Mouse (Mus musculus) ovary, adult 2 months (tissue): ENCODE data around the gene Olfr588-ps1. TPM values are rescaled to one million over a fixed set of nuclear protein-coding genes. Genes with fewer than 3 reads are reported as not detected.

Experiments
- polyA plus RNA-seq: library from polyadenylated mRNA; depleted of rRNA; stranded (reverse); fragments of >200 nt; gene quantifications from 2 replicates; pipeline ENCODE4 v1.2.3, GENCODE M21; 2012; rRNA removed

The Olfr588-ps1 gene
- not detected in 2 replicates for polyA plus RNA-seq

DNA sequence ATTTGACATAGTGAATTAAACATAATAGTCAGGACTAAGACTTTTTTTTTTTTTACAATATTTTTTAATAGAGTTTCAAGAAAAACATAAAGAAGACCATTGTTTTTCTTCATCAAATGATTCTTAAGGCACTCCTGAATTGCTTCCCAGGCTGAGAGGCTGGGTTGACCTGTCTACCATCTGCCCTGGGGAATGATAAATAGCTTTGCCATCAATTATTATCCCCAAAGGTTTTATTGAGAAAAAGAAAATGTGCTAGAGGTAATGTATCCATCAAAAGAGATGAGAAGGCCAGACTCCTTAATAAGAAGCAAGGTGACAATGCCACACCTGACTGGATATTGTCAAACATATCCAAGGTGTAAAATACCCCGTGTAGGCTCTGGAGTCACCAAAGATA is at the start of gene Olfr588-ps1:
TSS of gene Olfr588-ps1 (plus strand) at position 301 of the 400 bp plus-strand sequence.

DNA sequence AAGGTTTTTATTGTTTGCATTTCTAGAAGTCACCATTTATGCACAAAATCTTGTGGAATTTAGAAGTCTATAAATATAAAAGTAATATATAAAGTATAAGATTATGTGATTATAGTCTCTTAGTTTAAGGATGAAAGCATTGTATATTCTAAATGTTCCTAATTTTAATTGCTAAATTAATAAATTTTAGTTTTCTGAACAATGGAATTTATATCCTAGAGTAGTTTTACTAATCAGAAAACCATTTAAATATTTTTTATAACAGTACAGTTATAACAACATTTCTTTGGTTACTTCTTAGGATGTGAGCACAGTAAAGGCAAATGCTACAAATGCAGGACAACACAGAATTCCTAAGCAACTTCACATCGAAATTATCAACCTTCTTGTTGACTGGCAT is 43.3 kb upstream of the Olfr588-ps1 start, which contains the start of gene Olfr585:
TSS of gene Olfr585 (plus strand) at position 301 of the 400 bp plus-strand sequence.

DNA sequence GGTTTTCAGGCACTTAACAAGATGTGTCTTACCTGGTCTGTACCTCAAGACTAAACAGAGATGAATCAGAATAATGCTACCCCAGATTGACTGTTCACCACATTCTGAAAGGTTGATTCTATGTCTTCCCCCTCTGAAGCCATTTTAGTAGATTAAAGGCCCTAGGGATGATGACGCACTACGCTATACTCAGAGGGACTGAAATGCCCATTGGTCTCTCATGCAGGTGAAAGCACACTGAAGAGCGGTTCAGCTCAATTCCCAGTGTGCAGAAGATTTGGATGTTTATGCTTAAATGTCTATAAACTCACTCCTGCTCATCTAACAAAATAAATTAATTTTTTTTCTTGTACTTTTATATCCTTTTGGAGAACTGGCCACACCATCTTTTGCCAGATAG is 15.1 kb upstream of the Olfr588-ps1 start, which contains the start of gene Olfr586:
TSS of gene Olfr586 (minus strand) at position 101 of the 400 bp plus-strand sequence.

DNA sequence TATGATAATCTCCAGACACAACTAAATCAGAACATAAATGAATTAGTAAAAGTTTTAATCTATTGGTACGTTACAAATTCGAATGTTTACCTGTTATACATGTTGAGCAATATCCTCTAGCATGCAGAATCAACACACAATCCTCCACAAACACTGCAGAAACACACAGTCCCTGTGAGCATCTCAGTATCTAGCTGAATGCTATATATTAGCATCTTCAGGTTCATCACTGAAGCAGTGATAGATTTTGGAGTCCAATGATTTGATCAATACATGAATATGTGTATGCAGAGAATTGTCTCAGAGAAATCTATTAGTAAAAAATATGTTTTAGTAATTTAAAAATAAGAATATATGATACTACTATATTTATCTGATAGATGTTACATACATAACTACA is 15.6 kb downstream of the Olfr588-ps1 start, which contains the start of gene Olfr589:
TSS of gene Olfr589 (minus strand) at position 101 of the 400 bp plus-strand sequence.

DNA sequence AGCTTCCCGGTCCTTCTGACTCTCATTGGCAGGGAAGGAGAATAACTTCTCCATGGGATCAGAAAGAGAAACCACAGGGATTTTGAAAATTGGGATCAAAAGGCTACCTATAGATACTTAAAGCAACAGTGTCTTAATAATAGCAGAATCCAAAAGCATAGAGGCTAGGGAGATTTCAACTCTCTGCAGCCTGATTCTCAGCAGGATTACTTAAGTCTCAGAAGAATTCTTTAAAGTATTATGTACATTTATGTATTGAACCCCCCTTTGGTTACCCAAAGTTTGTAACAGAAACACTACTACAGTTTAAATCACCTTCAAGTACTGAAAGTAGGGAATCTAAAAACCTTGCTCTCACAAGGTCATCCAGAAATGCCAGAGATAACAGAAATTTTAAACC is 37.6 kb downstream of the Olfr588-ps1 start, which contains the start of gene Olfr591:
TSS of gene Olfr591 (minus strand) at position 101 of the 400 bp plus-strand sequence.

DNA sequence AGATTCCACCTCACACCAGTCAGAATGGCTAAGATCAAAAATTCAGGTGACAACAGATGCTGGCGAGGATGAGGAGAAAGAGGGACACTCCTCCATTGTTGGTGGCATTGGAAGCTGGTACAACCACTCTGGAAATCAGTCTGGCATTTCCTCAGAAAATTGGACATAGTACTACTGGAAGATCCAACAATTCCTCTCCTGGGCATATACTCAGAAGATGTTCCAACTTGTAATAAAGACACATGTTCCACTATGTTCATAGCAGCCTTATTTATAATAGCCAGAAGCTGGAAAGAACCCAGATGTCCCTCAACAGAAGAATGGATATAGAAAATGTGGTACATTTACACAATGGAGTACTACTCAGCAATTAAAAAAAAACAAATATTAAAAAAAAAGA is 43.8 kb downstream of the Olfr588-ps1 start, which contains the start of gene Olfr592:
TSS of gene Olfr592 (plus strand) at position 301 of the 400 bp plus-strand sequence.

Other genes with a start within 250 kb of the Olfr588-ps1 start
- gene Olfr569, start 250.0 kb upstream of the Olfr588-ps1 start, polyA plus RNA-seq: not detected in 2 replicates
- gene Olfr570, start 246.3 kb upstream of the Olfr588-ps1 start, polyA plus RNA-seq: not detected in 2 replicates
- gene Olfr571, start 223.3 kb upstream of the Olfr588-ps1 start, polyA plus RNA-seq: not detected in 2 replicates
- not detected in 2 replicates for gene Olfr572, start 216.5 kb upstream of the Olfr588-ps1 start, polyA plus RNA-seq
- gene Olfr573-ps1, start 198.3 kb upstream of the Olfr588-ps1 start, polyA plus RNA-seq: not detected in 2 replicates
- not detected in 2 replicates for gene Olfr574, start 192.4 kb upstream of the Olfr588-ps1 start, polyA plus RNA-seq
- gene Olfr575, start 182.1 kb upstream of the Olfr588-ps1 start, polyA plus RNA-seq: not detected in 2 replicates
- gene Olfr576, start 178.2 kb upstream of the Olfr588-ps1 start, polyA plus RNA-seq: not detected in 2 replicates
- not detected in 2 replicates for gene Olfr577, start 164.9 kb upstream of the Olfr588-ps1 start, polyA plus RNA-seq
- not detected in 2 replicates for gene Olfr578, start 151.6 kb upstream of the Olfr588-ps1 start, polyA plus RNA-seq
- not detected in 2 replicates for gene Olfr582, start 102.9 kb upstream of the Olfr588-ps1 start, polyA plus RNA-seq
- not detected in 2 replicates for gene Olfr583, start 89.6 kb upstream of the Olfr588-ps1 start, polyA plus RNA-seq
- gene Olfr584, start 59.0 kb upstream of the Olfr588-ps1 start, polyA plus RNA-seq: not detected in 2 replicates
- gene Olfr585, start 43.2 kb upstream of the Olfr588-ps1 start, polyA plus RNA-seq: not detected in 2 replicates
- gene Olfr586, start 15.2 kb upstream of the Olfr588-ps1 start, polyA plus RNA-seq: not detected in 2 replicates
- gene Olfr589, start 15.5 kb downstream of the Olfr588-ps1 start, polyA plus RNA-seq: not detected in 2 replicates
- gene Olfr591, start 37.5 kb downstream of the Olfr588-ps1 start, polyA plus RNA-seq: not detected in 2 replicates
- not detected in 2 replicates for gene Olfr592, start 43.9 kb downstream of the Olfr588-ps1 start, polyA plus RNA-seq
- gene Olfr593, start 71.0 kb downstream of the Olfr588-ps1 start, polyA plus RNA-seq: not detected in 2 replicates
- gene Olfr594, start 76.1 kb downstream of the Olfr588-ps1 start, polyA plus RNA-seq: not detected in 2 replicates
- gene Usp17ld, start 111.6 kb downstream of the Olfr588-ps1 start, polyA plus RNA-seq: not detected in 2 replicates
- not detected in 2 replicates for gene Olfr596, start 164.8 kb downstream of the Olfr588-ps1 start, polyA plus RNA-seq
- gene Olfr597, start 175.4 kb downstream of the Olfr588-ps1 start, polyA plus RNA-seq: not detected in 2 replicates
- gene Olfr598, start 182.7 kb downstream of the Olfr588-ps1 start, polyA plus RNA-seq: not detected in 2 replicates
- not detected in 2 replicates for gene Olfr599, start 195.0 kb downstream of the Olfr588-ps1 start, polyA plus RNA-seq
- not detected in 2 replicates for gene Olfr600, start 208.8 kb downstream of the Olfr588-ps1 start, polyA plus RNA-seq
- not detected in 2 replicates for gene Olfr601, start 221.8 kb downstream of the Olfr588-ps1 start, polyA plus RNA-seq
- gene Olfr603, start 245.3 kb downstream of the Olfr588-ps1 start, polyA plus RNA-seq: not detected in 2 replicates